Mouse (Mus musculus): ENCODE measurements around the gene Acot1. TPM values are rescaled to one million over a fixed set of nuclear protein-coding genes. Genes with fewer than 3 reads are reported as not detected.
"Not testable (repeated sequence)": the region's sequence is repeated elsewhere in the genome, so short reads cannot be mapped to it uniquely, and the experiment has no call there.

The Acot1 gene
- total RNA-seq, 1 experiment from 2014 or later = 13.2 TPM

GRCm38 (mm10) chr12:84011251-84012040 is 2.2 kb downstream of the Acot1 start:
- no peak for ATAC-seq (ENCODE audit: extremely low read depth, insufficient number of reproducible peaks, low FRiP score, poor library complexity, severe bottlenecking)

GRCm38 (mm10) chr12:84013130-84013529 is 3.8 kb downstream of the Acot1 start:
- no peak for ATAC-seq (ENCODE audit: extremely low read depth, insufficient number of reproducible peaks, low FRiP score, poor library complexity, severe bottlenecking)

GRCm38 (mm10) chr12:84013701-84014100 is 4.4 kb downstream of the Acot1 start:
- ATAC-seq (ENCODE audit: extremely low read depth, insufficient number of reproducible peaks, low FRiP score, poor library complexity, severe bottlenecking) = no peak

GRCm38 (mm10) chr12:84020528-84020927 is 11.2 kb downstream of the Acot1 start:
- ATAC-seq (ENCODE audit: extremely low read depth, insufficient number of reproducible peaks, low FRiP score, poor library complexity, severe bottlenecking) = not testable (repeated sequence)

- not testable (repeated sequence) for ATAC-seq (ENCODE audit: extremely low read depth, insufficient number of reproducible peaks, low FRiP score, poor library complexity, severe bottlenecking)
Measured at GRCm38 (mm10) chr12:84022266-84022665, 13.0 kb downstream of the Acot1 start.

GRCm38 (mm10) chr12:84023052-84023745 is 13.9 kb downstream of the Acot1 start:
- ATAC-seq (ENCODE audit: extremely low read depth, insufficient number of reproducible peaks, low FRiP score, poor library complexity, severe bottlenecking) = peak; percentile 65

- ATAC-seq (ENCODE audit: extremely low read depth, insufficient number of reproducible peaks, low FRiP score, poor library complexity, severe bottlenecking) = no peak
Measured at GRCm38 (mm10) chr12:84025888-84026287, 16.6 kb downstream of the Acot1 start.

- ATAC-seq (ENCODE audit: extremely low read depth, insufficient number of reproducible peaks, low FRiP score, poor library complexity, severe bottlenecking) = not testable (repeated sequence)
Measured at GRCm38 (mm10) chr12:84028328-84028727, 19.0 kb downstream of the Acot1 start.

GRCm38 (mm10) chr12:84029043-84029442 is 19.8 kb downstream of the Acot1 start:
- ATAC-seq (ENCODE audit: extremely low read depth, insufficient number of reproducible peaks, low FRiP score, poor library complexity, severe bottlenecking) = not testable (repeated sequence)

- ATAC-seq (ENCODE audit: extremely low read depth, insufficient number of reproducible peaks, low FRiP score, poor library complexity, severe bottlenecking) = peak; percentile 96
Measured at GRCm38 (mm10) chr12:84030659-84031332, 21.5 kb downstream of the Acot1 start.

- no peak for ATAC-seq (ENCODE audit: extremely low read depth, insufficient number of reproducible peaks, low FRiP score, poor library complexity, severe bottlenecking)
Measured at GRCm38 (mm10) chr12:84032854-84033253, 23.6 kb downstream of the Acot1 start.

- not testable (repeated sequence) for ATAC-seq (ENCODE audit: extremely low read depth, insufficient number of reproducible peaks, low FRiP score, poor library complexity, severe bottlenecking)
Measured at GRCm38 (mm10) chr12:84033302-84033701, 24.0 kb downstream of the Acot1 start.

- no peak for ATAC-seq (ENCODE audit: extremely low read depth, insufficient number of reproducible peaks, low FRiP score, poor library complexity, severe bottlenecking)
Measured at GRCm38 (mm10) chr12:84034108-84034507, 24.8 kb downstream of the Acot1 start.

- not testable (repeated sequence) for ATAC-seq (ENCODE audit: extremely low read depth, insufficient number of reproducible peaks, low FRiP score, poor library complexity, severe bottlenecking)
Measured at GRCm38 (mm10) chr12:84038241-84038640, 29.0 kb downstream of the Acot1 start, which contains the start of gene Acot4. Acot4 (plus strand) TSS chr12:84038379.

- ATAC-seq (ENCODE audit: extremely low read depth, insufficient number of reproducible peaks, low FRiP score, poor library complexity, severe bottlenecking) = not testable (repeated sequence)
Measured at GRCm38 (mm10) chr12:84038691-84039111, 29.4 kb downstream of the Acot1 start, which contains the start of gene Gm49366. Gm49366 (plus strand) TSS chr12:84038935.

- no peak for ATAC-seq (ENCODE audit: extremely low read depth, insufficient number of reproducible peaks, low FRiP score, poor library complexity, severe bottlenecking)
Measured at GRCm38 (mm10) chr12:84042248-84042647, 33.0 kb downstream of the Acot1 start.

- no peak for ATAC-seq (ENCODE audit: extremely low read depth, insufficient number of reproducible peaks, low FRiP score, poor library complexity, severe bottlenecking)
Measured at GRCm38 (mm10) chr12:84044045-84044444, 34.8 kb downstream of the Acot1 start.

- ATAC-seq (ENCODE audit: extremely low read depth, insufficient number of reproducible peaks, low FRiP score, poor library complexity, severe bottlenecking) = no peak
Measured at GRCm38 (mm10) chr12:84046906-84047305, 37.6 kb downstream of the Acot1 start.

GRCm38 (mm10) chr12:84050744-84051143 is 41.5 kb downstream of the Acot1 start:
- not testable (repeated sequence) for ATAC-seq (ENCODE audit: extremely low read depth, insufficient number of reproducible peaks, low FRiP score, poor library complexity, severe bottlenecking)
